Mouse (Mus musculus): ENCODE data around the gene Mnat1. TPM values are rescaled to one million over a fixed set of nuclear protein-coding genes. Genes with fewer than 3 reads are reported as not detected.
"Not testable (repeated sequence)": the region's sequence is repeated elsewhere in the genome, so short reads cannot be mapped to it uniquely, and the experiment has no call there.

Gene Mnat1
- polyA plus RNA-seq, 1 experiment from 2014 or later = 17.3 TPM

GRCm38 (mm10) chr12:73125250-73125649, 1.7 kb downstream of the Mnat1 start:
- H3K27ac ChIP-seq (ENCODE audit: low read length) = no peak overlapping the region
- no peak for ATAC-seq
- no peak overlapping the region for H3K9ac ChIP-seq (replicated peaks; ENCODE audit: low read depth, low read length)
- no peaks in the 10 kb centered on the region for H3K9me3 ChIP-seq (ENCODE audit: control insufficient read depth, low read length)
- no peaks in the 10 kb centered on the region for H3K36me3 ChIP-seq (ENCODE audit: control insufficient read depth, insufficient read depth)
- no peaks in the 10 kb centered on the region for H3K27me3 ChIP-seq (replicated peaks; ENCODE audit: control insufficient read depth, insufficient read depth, low read length)
- peaks cover 3% of the 10 kb centered on the region for H3K4me1 ChIP-seq (replicated peaks; ENCODE audit: control insufficient read depth, insufficient read depth, low read length)
- WGBS = 68% methylated on average over 4 of the region's 4 CpGs
- H3K4me2 ChIP-seq (ENCODE audit: low read length) = no peak overlapping the region
- no peak overlapping the region for H3K4me3 ChIP-seq (replicated peaks; ENCODE audit: low read length)

GRCm38 (mm10) chr12:73140732-73141131, 17.2 kb downstream of the Mnat1 start:
- Histone ChIP-seq H3K4me3 (replicated peaks; ENCODE audit: low read length) (no peak overlapping the region), H3K27me3 (replicated peaks; ENCODE audit: control insufficient read depth, insufficient read depth, low read length) (no peaks in the 10 kb centered on the region), H3K36me3 (ENCODE audit: control insufficient read depth, insufficient read depth) (no peaks in the 10 kb centered on the region), H3K9ac (replicated peaks; ENCODE audit: low read depth, low read length) (no peak overlapping the region), H3K9me3 (ENCODE audit: control insufficient read depth, low read length) (no peaks in the 10 kb centered on the region), H3K27ac (ENCODE audit: low read length) (no peak overlapping the region), H3K4me1 (replicated peaks; ENCODE audit: control insufficient read depth, insufficient read depth, low read length) (no peaks in the 10 kb centered on the region), H3K4me2 (ENCODE audit: low read length) (no peak overlapping the region)
- WGBS = 92% methylated on average over 3 of the region's 3 CpGs
- no peak for ATAC-seq

- Histone ChIP-seq H3K27me3 (replicated peaks; ENCODE audit: control insufficient read depth, insufficient read depth, low read length) (no peaks in the 10 kb centered on the region), H3K4me1 (replicated peaks; ENCODE audit: control insufficient read depth, insufficient read depth, low read length) (no peaks in the 10 kb centered on the region), H3K4me3 (replicated peaks; ENCODE audit: low read length) (no peak overlapping the region), H3K9ac (replicated peaks; ENCODE audit: low read depth, low read length) (no peak overlapping the region), H3K4me2 (ENCODE audit: low read length) (no peak overlapping the region), H3K9me3 (ENCODE audit: control insufficient read depth, low read length) (no peaks in the 10 kb centered on the region), H3K36me3 (ENCODE audit: control insufficient read depth, insufficient read depth) (no peaks in the 10 kb centered on the region), H3K27ac (ENCODE audit: low read length) (no peak overlapping the region)
- WGBS = 54% methylated on average over 3 of the region's 3 CpGs
- no peak for ATAC-seq
These were observed 23.7 kb downstream of the Mnat1 start for GRCm38 (mm10) chr12:73147236-73147635.

- H3K9me3 ChIP-seq (ENCODE audit: control insufficient read depth, low read length); H3K4me1 ChIP-seq (replicated peaks; ENCODE audit: control insufficient read depth, insufficient read depth, low read length); H3K36me3 ChIP-seq (ENCODE audit: control insufficient read depth, insufficient read depth); ATAC-seq; H3K27ac ChIP-seq (ENCODE audit: low read length); H3K4me3 ChIP-seq (replicated peaks; ENCODE audit: low read length); H3K4me2 ChIP-seq (ENCODE audit: low read length); H3K27me3 ChIP-seq (replicated peaks; ENCODE audit: control insufficient read depth, insufficient read depth, low read length); H3K9ac ChIP-seq (replicated peaks; ENCODE audit: low read depth, low read length): not testable (repeated sequence)
- 91% methylated on average over 5 of the region's 5 CpGs for WGBS
These were observed 27.5 kb downstream of the Mnat1 start for GRCm38 (mm10) chr12:73151038-73151437.

- Histone ChIP-seq H3K27ac (ENCODE audit: low read length) (no peak overlapping the region), H3K27me3 (replicated peaks; ENCODE audit: control insufficient read depth, insufficient read depth, low read length) (no peaks in the 10 kb centered on the region), H3K4me2 (ENCODE audit: low read length) (no peak overlapping the region), H3K4me3 (replicated peaks; ENCODE audit: low read length) (no peak overlapping the region), H3K9me3 (ENCODE audit: control insufficient read depth, low read length) (no peaks in the 10 kb centered on the region), H3K4me1 (replicated peaks; ENCODE audit: control insufficient read depth, insufficient read depth, low read length) (no peaks in the 10 kb centered on the region), H3K36me3 (ENCODE audit: control insufficient read depth, insufficient read depth) (no peaks in the 10 kb centered on the region), H3K9ac (replicated peaks; ENCODE audit: low read depth, low read length) (no peak overlapping the region)
- 93% methylated on average over 4 of the region's 4 CpGs for WGBS
- ATAC-seq = no peak
These were observed 30.6 kb downstream of the Mnat1 start for GRCm38 (mm10) chr12:73154150-73154549.

- H3K27ac ChIP-seq (ENCODE audit: low read length) = no peak overlapping the region
- H3K27me3 ChIP-seq (replicated peaks; ENCODE audit: control insufficient read depth, insufficient read depth, low read length) = no peaks in the 10 kb centered on the region
- no peak overlapping the region for H3K9ac ChIP-seq (replicated peaks; ENCODE audit: low read depth, low read length)
- ATAC-seq = no peak
- no peaks in the 10 kb centered on the region for H3K36me3 ChIP-seq (ENCODE audit: control insufficient read depth, insufficient read depth)
- H3K4me2 ChIP-seq (ENCODE audit: low read length) = no peak overlapping the region
- H3K4me1 ChIP-seq (replicated peaks; ENCODE audit: control insufficient read depth, insufficient read depth, low read length) = no peaks in the 10 kb centered on the region
- H3K4me3 ChIP-seq (replicated peaks; ENCODE audit: low read length) = no peak overlapping the region
- WGBS = 40% methylated on average over 4 of the region's 4 CpGs
- H3K9me3 ChIP-seq (ENCODE audit: control insufficient read depth, low read length) = no peaks in the 10 kb centered on the region
These were observed 36.8 kb downstream of the Mnat1 start for GRCm38 (mm10) chr12:73160341-73160740.

- no peak overlapping the region for H3K4me2 ChIP-seq (ENCODE audit: low read length)
- H3K36me3 ChIP-seq (ENCODE audit: control insufficient read depth, insufficient read depth) = no peaks in the 10 kb centered on the region
- H3K27me3 ChIP-seq (replicated peaks; ENCODE audit: control insufficient read depth, insufficient read depth, low read length) = no peaks in the 10 kb centered on the region
- no peak overlapping the region for H3K4me3 ChIP-seq (replicated peaks; ENCODE audit: low read length)
- H3K4me1 ChIP-seq (replicated peaks; ENCODE audit: control insufficient read depth, insufficient read depth, low read length) = no peaks in the 10 kb centered on the region
- no peak overlapping the region for H3K9ac ChIP-seq (replicated peaks; ENCODE audit: low read depth, low read length)
- H3K27ac ChIP-seq (ENCODE audit: low read length) = no peak overlapping the region
- H3K9me3 ChIP-seq (ENCODE audit: control insufficient read depth, low read length) = peaks cover 3% of the 10 kb centered on the region
- ATAC-seq = no peak
- 41% methylated on average over 13 of the region's 13 CpGs for WGBS
These were observed 39.1 kb downstream of the Mnat1 start for GRCm38 (mm10) chr12:73162408-73163181.

GRCm38 (mm10) chr12:73170794-73171193, 47.3 kb downstream of the Mnat1 start:
- H3K9ac ChIP-seq (replicated peaks; ENCODE audit: low read depth, low read length) = no peak overlapping the region
- no peak overlapping the region for H3K27ac ChIP-seq (ENCODE audit: low read length)
- peaks cover 2% of the 10 kb centered on the region for H3K9me3 ChIP-seq (ENCODE audit: control insufficient read depth, low read length)
- no peaks in the 10 kb centered on the region for H3K27me3 ChIP-seq (replicated peaks; ENCODE audit: control insufficient read depth, insufficient read depth, low read length)
- no peak overlapping the region for H3K4me2 ChIP-seq (ENCODE audit: low read length)
- WGBS = 89% methylated on average over 6 of the region's 6 CpGs
- peaks cover 4% of the 10 kb centered on the region; the same call in 1 of the 2 replicates for H3K36me3 ChIP-seq (ENCODE audit: control insufficient read depth, insufficient read depth)
- no peak for ATAC-seq
- no peaks in the 10 kb centered on the region for H3K4me1 ChIP-seq (replicated peaks; ENCODE audit: control insufficient read depth, insufficient read depth, low read length)
- H3K4me3 ChIP-seq (replicated peaks; ENCODE audit: low read length) = no peak overlapping the region

- H3K4me3 ChIP-seq (replicated peaks; ENCODE audit: low read length) = no peak overlapping the region
- H3K27ac ChIP-seq (ENCODE audit: low read length) = no peak overlapping the region
- no peak overlapping the region for H3K9ac ChIP-seq (replicated peaks; ENCODE audit: low read depth, low read length)
- no peak for ATAC-seq
- no peaks in the 10 kb centered on the region for H3K4me1 ChIP-seq (replicated peaks; ENCODE audit: control insufficient read depth, insufficient read depth, low read length)
- H3K4me2 ChIP-seq (ENCODE audit: low read length) = no peak overlapping the region
- 60% methylated on average over 8 of the region's 8 CpGs for WGBS
- no peaks in the 10 kb centered on the region for H3K27me3 ChIP-seq (replicated peaks; ENCODE audit: control insufficient read depth, insufficient read depth, low read length)
- no peaks in the 10 kb centered on the region for H3K36me3 ChIP-seq (ENCODE audit: control insufficient read depth, insufficient read depth)
- no peaks in the 10 kb centered on the region for H3K9me3 ChIP-seq (ENCODE audit: control insufficient read depth, low read length)
These were observed 60.4 kb downstream of the Mnat1 start for GRCm38 (mm10) chr12:73183896-73184295.

GRCm38 (mm10) chr12:73197363-73197762, 73.8 kb downstream of the Mnat1 start:
- no peak overlapping the region for H3K4me3 ChIP-seq (replicated peaks; ENCODE audit: low read length)
- H3K27ac ChIP-seq (ENCODE audit: low read length) = no peak overlapping the region
- no peaks in the 10 kb centered on the region for H3K27me3 ChIP-seq (replicated peaks; ENCODE audit: control insufficient read depth, insufficient read depth, low read length)
- no peaks in the 10 kb centered on the region for H3K9me3 ChIP-seq (ENCODE audit: control insufficient read depth, low read length)
- no peak overlapping the region for H3K4me2 ChIP-seq (ENCODE audit: low read length)
- no peak overlapping the region for H3K9ac ChIP-seq (replicated peaks; ENCODE audit: low read depth, low read length)
- no peaks in the 10 kb centered on the region for H3K36me3 ChIP-seq (ENCODE audit: control insufficient read depth, insufficient read depth)
- no peaks in the 10 kb centered on the region for H3K4me1 ChIP-seq (replicated peaks; ENCODE audit: control insufficient read depth, insufficient read depth, low read length)
- WGBS = 92% methylated on average over 6 of the region's 6 CpGs
- ATAC-seq = no peak
